Mouse (Mus musculus) bone marrow macrophage, adult 2 months (primary cell): ENCODE results near the gene Srsf4. TPM values are rescaled to one million over a fixed set of nuclear protein-coding genes. Genes with fewer than 3 reads are reported as not detected.

ENCODE experiments used
- H3K27ac ChIP-seq: 2 replicates; pipeline ENCODE4 v1.5.1; 2012; ENCODE audit warnings: low read depth, low read length; ENCODE audit not compliant: insufficient read depth
- H3K4me1 ChIP-seq: 2 replicates; pipeline ENCODE4 v1.6.1; 2012; ENCODE audit warnings: low read length; ENCODE audit not compliant: control insufficient read depth, insufficient read depth
- H3K4me3 ChIP-seq: 2 replicates; pipeline ENCODE4 v1.5.1; 2012; ENCODE audit warnings: mild to moderate bottlenecking, low read length, moderate library complexity; ENCODE audit not compliant: insufficient read depth
- CTCF ChIP-seq: IDR thresholded peaks from 2 replicates; pipeline ENCODE4 v1.5.1; 2012; ENCODE audit warnings: low read depth, mild to moderate bottlenecking, low read length, moderate library complexity
- POLR2A ChIP-seq: IDR thresholded peaks from 2 replicates; pipeline ENCODE4 v1.6.1; 2012; ENCODE audit warnings: mild to moderate bottlenecking, low read depth, low read length, borderline replicate concordance
- polyA plus RNA-seq: library from polyadenylated mRNA; stranded (reverse); fragments of >200 nt; gene quantifications from 2 replicates; pipeline ENCODE4 v1.2.4, GENCODE M21; 2012; ENCODE audit not compliant: missing spikeins, insufficient read depth, insufficient read length

The Srsf4 gene
- polyA plus RNA-seq, 1 experiment: 56.0 TPM

- no peak overlapping the region for H3K27ac ChIP-seq
- TF ChIP-seq CTCF (no peak), POLR2A (no peak)
- H3K4me3 ChIP-seq: no peak overlapping the region
- no peaks in the 10 kb centered on the region for H3K4me1 ChIP-seq
These were observed 77.2 kb downstream of the Srsf4 start for GRCm38 (mm10) chr4:131950657-131951056.

Other genes with a start within 250 kb of the Srsf4 start
- gene Ptpru, start 35.3 kb upstream of the Srsf4 start, polyA plus RNA-seq: 0.55 TPM in 1 of 2 replicates, not detected in the other
- gene Mecr, start 30.1 kb upstream of the Srsf4 start, polyA plus RNA-seq: 17.5 and 24.5 TPM in 2 replicates
- gene Tmem200b, start 48.2 kb downstream of the Srsf4 start, polyA plus RNA-seq: not detected in 2 replicates
- gene Gm10300, start 201.1 kb downstream of the Srsf4 start, polyA plus RNA-seq: 0.24 TPM in 1 of 2 replicates, not detected in the other
- 79.8 and 84.7 TPM in 2 replicates for gene Epb41, start 201.7 kb downstream of the Srsf4 start, polyA plus RNA-seq